Mouse (Mus musculus) CH12F3 (cell line): ENCODE results near the gene Rfx4.

Experiments
- in situ Hi-C: fragments of 300-500 bp; cut with MboI; formaldehyde crosslinking; loops from 2 replicates; pipeline ENCODE4 v1.14.3; 2020; ENCODE audit warnings: low sequenced_read_pairs

The Rfx4 gene

DNA sequence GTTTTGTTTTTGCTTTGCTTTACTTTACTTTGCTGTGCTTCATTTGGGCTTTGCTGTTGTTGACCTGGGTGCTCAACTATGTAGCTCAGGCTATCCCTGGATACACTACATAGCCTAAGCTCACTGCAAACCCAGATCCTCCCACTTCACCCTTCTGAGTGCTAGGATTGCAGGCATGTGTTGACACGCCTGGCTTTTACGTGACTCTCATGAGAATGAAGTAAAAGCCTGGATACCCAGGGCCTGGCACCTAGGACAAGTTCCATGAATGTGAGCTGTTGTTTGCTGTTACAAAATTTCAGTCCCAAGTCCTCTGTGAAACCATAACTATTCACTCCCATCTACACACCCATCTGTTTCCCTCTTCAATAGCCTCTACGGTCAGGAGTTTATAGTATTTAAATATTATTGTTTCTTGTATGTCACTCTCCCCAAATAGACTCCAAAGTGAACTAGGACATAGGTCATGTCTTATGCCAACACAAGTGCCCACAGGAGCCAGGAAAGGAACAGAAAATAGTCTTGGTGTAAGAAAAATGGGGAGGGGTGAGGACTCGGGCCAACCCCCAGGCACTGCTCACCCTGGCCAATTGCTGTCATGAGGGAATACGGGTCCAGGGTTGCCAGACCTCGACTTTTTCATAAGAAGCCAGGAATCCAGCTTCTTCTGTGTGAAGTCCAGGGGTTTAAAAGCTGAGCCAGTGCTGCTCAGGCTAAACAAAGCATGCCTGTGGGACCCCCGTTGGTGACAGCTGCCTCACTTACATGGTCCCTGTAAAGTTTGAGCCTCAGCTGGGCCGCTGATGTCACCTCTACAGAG lies 54.4 kb downstream of the Rfx4 start:
- in situ Hi-C loops: no loop called here

DNA sequence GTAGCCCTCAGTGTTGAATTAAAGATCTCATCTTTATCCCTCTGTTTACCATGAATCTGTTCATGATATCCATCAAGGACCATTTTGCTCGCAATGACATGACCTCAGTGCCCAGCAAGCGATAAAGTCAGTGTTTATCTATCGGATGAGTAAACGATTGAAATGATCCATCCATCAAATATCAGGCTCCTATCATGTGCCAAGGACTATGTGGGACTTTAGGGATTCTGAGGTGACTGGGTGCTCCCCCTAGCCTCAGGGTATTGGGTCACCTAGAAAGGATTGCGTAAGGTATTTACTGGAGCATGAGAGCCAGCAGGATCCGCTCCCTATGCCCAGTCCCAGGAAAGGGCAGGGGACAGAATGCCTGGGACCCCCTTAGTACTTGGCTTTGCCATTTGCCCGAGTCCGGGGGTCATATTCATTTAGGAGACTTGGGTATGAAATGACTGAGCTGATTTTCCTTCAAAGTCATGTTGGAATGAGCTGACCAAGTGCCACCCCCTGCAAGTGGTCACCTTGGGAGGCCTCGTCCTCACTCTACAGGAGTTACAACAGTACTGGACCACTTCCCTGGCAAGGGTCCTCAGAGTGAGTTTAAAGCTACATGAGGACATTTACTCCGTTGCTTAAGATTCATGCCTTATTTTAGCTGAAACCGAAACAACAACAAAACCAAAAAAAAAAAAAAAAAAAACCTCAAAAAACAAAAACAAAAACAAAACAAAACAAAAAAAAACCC lies 55.5 kb downstream of the Rfx4 start:
- in situ Hi-C loops: no loop called here

DNA sequence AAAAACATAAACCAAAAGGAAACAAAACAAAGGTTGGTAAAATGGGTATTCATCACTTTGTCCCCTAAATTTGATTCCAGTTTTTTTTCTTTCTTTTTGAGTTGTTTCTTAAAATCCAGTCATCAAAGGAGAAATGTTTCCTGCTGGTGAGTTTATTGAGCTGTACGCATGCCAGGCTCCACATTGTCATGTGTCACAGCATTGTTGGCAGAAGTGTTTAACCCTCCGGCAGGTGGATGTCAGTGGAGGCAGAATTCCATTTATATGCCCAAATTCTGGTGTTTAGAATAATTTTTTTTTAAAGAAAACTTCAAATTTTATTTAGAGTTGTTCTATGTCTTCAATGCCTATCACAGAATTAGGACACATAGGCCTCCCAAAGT lies 56.0 kb downstream of the Rfx4 start:
- in situ Hi-C loops: no loop called here

DNA sequence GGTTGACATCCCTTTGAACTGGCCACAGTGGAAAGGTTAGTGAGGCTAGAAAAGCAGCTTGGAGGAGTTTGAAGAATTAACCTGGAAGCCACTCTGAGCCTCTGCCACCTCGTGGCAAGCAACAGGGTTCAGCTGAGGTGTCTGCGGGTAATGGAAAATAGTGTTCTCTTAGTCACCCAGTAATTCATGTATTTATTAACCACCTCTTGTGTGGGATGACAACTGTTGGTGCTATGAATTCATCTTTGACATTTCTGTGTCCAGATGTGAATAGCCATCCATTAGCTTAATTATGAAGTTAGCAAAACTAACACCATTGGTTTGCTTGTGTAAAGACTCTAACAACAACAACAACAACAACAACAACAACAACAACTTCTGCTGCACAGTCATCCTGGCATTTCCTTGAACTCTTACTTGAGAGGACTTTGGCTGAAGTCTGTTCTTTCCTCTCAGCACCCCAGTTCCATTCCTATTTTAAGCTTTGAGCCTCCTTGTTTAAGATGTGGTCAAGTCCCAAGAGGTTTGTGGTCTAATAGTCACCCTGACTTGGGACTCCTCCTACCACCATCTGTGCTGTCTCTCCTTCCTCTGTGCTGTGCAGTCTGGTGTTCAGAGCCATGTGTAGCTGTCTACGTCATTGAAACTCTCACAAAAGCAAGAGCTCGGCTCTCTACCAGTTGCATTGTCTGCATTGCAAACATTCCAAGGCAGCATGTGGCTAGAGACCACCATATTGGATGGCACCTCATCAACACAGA lies 60.0 kb downstream of the Rfx4 start:
- in situ Hi-C loops: no loop called here

DNA sequence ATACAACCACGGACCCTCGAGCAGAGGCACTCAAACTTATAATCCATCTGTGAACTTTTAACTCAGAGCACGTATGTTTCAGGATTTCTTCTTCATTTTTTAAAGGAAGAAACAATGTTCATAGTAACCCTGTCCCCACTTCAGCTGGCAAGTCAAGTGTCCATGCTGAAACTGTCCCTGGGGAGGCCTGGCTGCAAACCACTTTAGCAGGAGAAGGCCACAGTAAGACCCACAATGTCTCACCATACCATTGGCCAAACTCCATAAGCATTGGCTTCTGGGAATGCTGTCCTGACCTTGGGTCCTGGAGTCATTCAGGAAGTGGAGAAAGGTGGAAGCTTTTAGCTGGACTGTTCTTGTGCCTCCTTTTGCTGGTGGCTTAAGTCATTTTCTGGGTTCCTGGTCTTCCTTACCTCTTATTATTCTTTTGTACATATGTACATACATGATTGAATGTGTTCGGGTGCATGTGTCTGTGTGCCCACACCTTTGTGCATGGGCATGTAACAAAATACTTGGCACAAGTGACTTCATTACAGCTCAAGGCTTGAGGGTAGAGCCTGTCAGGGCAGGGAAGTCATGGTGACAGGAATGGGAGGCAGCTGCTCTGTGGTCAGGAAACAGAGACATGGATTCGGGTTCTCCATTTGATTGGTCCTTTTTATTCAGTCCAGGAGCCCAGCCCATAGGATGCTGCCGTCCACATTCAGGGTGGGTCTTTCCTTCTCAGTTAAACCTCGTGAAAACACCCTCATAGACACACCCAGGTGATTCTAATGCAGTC lies 61.4 kb downstream of the Rfx4 start:
- in situ Hi-C loops: no loop called here

DNA sequence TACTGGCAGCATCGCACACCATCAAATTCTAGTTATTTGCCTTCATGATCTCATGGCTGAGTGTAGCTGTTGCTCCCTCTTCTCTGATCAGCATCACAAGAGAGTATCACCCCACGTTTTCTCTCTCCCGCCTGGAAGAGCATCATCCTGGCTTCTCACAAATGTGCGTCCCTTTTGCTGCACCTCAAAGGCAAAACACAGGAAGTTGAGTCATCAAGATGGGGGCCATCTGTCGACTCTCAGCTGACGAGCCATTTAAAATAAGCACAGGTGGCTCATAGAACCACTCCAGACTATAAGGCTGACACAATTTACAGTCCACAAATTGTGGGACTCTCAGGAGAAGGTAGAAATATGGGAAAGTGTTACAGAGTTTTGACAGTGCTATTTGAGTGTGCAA lies 63.8 kb downstream of the Rfx4 start:
- in situ Hi-C loops: no loop called here

DNA sequence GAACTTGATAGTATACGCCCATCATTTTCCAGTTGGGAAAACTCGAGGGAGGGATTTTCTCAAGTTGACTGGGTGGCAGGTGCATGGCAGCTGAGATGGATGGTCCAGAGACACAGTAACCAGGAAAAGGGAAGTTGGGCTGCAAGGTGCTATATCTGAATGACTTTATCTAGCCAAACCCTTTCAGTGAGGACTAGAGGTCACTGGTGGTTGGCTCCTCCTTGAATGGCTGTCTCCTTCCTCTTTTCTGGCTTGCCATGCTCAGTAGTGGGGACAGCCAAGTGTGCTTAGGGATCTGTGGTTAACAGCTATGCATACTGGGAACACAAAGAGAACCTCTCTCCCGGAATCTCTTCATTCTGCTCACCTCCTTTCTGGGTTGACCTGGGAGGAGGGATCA lies 64.4 kb downstream of the Rfx4 start:
- in situ Hi-C loops: no loop called here

DNA sequence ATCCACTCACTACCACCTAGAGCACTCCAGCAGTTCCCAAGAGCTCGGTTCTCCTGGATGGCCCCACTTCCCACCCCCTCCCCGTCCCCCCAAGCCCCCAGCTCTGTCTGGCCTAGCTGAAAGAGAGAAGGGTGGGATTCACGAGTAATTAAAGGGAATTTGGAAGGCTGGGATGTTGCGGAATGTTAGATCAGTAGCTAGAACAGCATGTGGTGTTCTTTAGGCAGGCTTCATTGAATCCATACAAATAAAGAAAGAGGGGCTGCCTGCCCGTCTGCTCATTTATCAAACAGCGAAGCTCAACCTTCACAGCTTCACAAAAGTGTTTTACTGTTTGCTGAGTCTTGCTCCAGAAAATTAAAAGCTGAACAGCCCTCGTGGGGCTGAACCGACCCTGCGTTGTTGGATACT lies 66.9 kb downstream of the Rfx4 start:
- in situ Hi-C loops: no loop called here

DNA sequence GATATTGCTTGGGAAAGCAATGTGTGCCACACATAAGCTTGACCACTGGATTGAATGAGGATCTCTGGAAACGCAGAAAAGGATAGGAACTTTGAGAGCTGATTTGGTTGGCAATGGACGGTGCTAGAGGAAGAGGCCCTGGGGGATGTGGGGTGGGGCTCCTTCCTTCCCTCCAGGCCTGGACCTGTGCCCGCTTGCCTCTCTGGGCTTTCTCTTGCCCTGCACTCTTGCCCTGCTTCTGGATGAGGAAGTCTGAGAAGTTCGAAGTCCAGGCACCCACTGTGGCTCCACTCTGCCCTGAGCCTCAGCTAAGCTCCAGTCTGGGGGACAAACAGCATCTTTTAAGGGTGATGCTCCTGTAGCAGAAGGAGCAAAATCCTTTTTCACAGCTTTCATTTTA lies 67.8 kb downstream of the Rfx4 start:
- in situ Hi-C loops: no loop called here

DNA sequence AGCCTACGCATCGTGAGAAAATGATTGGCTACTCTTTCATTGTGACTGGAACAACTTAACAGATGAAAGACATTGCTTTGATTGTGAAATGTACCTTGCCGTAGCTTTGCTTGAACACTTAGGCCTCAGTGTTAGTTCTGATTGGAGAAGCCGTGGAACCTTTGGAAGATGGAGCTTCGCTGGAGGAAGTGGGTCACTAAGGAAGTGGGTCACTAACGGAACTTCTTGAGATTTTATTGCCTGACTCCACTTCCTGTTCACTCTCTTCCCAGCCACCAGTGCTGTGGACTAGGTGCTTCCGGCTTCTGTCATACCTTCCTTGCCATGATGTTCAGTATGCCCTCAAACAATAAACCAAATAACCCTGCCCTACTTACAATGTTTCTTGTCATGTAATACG lies 73.1 kb downstream of the Rfx4 start:
- in situ Hi-C loops: no loop called here

DNA sequence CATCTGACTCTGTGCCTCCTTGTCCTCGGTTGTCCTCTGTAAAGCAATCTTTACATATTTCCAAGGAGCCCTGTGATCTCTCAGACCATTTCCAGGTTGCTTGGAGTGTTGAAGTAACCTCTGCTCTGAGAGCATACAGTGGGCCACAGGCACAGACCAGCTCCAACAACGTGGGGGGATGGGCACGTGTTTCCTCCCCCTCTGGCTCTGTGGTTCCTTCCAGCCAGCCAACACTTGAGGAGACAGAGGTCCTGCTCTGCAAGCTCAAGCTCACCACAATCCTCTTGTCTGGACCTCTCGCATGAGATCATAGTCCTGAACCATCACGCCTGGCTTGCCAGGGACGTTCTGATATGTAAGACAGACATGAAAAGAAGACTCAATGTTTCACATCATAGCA lies 79.7 kb downstream of the Rfx4 start:
- in situ Hi-C loops: no loop called here

DNA sequence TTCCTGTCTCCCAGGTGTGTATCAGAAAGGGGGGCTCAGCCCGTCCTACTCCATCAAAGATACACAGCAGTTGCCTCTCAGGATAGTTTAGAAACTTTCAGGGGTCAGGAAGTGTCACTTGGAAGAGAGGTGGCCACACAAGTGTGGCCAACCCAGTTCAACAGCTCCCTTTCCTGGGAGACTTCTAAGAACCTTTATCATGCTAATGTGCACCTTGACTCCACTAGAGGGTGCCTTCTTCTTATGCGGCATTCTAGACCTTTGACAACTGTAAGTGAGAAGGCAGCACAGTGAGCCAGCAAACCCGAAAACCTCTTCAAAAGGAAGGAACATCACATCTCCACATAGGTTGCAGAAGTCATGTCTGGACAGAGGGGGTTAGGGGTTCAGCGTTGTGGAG lies 80.2 kb downstream of the Rfx4 start:
- in situ Hi-C loops: no loop called here

DNA sequence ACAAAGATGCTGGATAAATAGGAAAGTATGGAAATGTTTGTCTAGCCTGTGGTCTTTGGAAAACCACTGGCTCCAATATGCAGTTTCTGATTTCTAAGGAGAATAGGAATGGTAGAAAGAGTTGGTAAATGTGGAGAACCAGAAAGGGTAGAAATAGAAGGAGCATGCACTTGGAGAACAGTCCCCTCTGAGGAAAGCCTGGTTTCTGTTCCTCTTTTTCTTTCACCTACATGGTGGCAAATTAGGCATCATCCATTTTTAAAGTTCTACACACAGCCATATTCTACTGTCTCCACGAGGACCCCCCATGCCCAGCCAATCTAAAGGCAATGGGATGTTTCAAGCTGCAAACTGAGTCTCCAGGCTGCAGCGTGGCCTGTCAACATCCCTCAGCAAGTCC lies 81.5 kb downstream of the Rfx4 start:
- in situ Hi-C loops: no loop called here

DNA sequence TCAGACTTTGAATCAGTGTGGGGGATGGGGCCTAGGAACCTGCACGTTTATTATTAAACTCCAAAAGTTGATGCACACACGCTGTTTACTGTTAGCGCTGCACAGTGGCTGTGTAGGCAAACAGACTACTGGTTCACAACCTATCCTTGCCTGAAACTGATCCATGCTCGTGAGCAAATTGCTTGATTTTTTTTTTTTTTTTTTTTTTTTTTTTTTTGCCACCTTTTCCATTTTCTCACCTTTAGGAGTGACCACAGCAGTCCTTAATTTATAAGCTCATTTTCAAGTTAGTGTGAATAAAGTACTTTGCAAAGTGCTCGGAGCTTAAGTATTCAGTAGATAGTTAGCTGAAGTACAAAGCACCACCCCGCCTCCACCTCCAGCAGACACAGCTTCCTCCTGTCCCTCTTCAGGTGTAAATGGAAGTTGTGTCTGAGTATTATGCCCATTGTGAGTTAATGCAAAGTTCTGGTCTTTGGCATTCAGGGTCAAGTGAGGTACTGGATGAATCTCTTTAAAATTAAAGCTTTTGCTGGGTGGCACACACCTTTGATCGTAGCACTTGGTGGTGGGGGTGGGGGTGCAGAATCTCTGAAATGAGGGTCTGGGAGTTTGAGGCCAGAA lies 83.1 kb downstream of the Rfx4 start:
- in situ Hi-C loops: no loop called here

DNA sequence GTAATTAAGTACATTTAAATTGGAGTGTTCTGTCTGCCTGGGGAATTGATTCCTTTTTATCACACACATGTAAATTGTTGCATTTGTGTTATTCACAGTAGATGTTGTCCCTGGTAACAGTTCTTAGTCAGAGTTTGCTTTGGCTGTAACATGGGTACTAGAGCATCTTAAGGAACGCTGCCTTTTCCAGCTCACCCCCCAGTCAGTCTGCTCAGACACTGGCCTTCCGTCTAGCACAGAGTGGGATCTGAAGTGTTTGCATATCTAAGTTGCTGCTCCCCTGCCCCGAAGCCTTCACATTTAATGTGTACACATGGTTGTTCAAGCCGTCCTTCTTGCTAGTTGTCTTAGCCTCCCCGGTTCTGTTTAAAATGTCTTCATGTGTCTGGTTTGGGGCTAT lies 90.8 kb downstream of the Rfx4 start:
- in situ Hi-C loops: no loop called here

DNA sequence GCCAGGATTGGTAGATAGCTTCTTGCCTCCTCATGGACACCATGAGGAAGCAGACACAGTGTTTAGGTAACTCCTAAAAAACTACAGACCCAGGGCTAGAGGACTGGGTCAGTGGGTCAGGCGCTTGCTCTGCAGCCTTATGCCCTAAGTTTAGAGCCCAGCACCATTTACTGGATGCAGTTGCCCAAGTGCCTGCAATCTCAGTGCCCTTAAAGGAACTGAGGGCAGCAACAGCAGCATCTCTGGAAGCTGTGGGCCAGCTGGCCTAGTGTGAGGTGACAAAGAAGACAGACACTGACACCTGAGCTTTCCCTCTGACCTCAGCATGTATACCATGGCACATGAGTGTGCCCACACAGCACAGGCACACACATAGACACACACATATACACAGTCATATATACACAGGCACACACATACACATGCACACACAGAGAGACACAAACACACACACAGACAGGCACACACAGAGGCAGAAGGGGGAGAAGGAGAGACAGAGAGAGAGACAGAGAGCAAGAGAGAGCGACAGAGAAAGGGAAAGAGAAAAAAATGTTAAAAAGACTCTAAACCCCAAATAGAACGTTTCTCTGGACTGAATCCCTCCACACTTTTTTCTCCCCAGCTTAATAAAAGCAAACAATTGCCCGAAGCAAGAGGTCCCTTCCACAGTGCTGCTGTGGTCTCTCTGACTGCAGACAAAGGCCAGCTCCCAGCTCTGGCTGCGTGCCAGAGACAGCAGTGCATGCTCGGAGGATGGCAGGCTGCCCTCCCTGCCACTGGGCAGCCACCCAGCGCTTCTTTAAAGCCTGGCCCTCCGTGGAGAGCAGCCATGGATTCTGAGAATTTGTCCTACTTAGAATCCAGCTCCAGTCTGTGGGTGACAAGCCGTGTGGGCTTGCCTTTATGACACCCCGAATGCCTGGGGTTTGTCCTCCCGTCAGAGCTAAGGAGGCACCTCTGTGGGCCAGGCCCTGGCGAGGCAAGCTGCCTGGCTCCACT lies 96.4 kb downstream of the Rfx4 start:
- in situ Hi-C loops: no loop called here

DNA sequence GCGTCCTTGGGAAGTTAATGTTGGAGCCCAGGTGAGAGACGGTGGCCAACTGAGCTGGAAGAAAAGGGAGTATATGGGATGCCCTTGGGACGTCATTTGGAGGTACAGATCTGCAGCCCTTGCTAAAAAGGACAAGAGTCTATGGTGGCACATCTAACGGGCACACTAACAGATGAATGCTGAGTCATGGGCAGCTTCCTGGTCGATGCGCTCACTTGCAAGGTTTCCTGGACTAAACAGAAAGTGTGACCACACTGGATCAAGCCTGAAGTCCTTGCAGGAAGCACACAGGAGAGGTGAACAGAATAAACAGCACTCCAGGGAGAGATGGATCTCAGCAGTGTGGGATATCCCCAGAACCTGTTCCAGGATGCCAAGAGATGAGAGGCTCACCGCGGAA lies 98.2 kb downstream of the Rfx4 start:
- in situ Hi-C loops: no loop called here

DNA sequence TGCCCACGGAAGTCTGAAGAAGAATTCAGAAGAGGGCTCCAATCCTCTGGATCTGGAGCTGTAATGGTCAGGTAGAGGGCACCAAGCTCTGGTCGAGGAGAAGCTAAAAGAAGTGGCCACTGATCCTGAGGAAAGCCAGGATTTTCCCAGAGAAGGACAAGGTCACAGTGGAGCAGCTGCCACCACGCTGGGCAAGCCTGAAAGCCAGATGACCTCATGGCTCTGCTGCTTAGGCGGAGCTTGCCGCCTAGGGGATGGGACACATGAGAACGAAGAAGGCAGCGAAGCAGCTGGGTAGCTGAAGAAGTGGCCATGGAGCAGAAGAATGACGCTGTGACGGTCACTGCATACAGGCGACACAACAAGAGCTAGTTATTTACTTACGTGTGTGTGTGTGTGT lies 99.6 kb downstream of the Rfx4 start:
- in situ Hi-C loops: no loop called here

DNA sequence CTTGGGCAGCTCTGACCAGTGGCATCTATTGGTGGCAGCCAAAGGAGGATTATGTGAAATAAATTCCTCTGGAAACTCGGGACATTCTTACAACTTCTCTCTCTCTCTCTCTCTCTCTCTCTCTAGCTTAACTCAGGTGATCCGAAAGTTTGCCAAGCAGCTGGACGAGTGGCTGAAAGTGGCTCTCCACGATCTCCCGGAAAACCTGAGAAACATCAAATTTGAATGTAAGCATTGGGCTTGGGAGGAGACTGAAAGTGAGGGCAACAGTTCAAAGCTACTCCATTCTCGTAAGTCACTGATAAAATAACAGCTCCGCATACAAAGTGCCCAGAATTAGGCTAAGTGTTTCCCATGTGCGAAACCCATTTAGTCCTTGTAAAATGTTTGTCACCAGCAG lies 102.5 kb downstream of the Rfx4 start:
- in situ Hi-C loops: no loop called here
